Mouse (Mus musculus) olfactory bulb, adult 2 months (tissue): ENCODE measurements around the gene Mroh2b.

Experiments used
- CTCF ChIP-seq: fragments of 200-500 bp; IDR thresholded peaks from 2 replicates; pipeline ENCODE4 v1.5.1; 2012; ENCODE audit warnings: low read depth, mild to moderate bottlenecking, low read length, moderate library complexity; ENCODE audit not compliant: insufficient read depth
- POLR2A ChIP-seq: fragments of 200-500 bp; IDR thresholded peaks from 2 replicates; pipeline ENCODE4 v1.6.1; 2012; ENCODE audit warnings: mild to moderate bottlenecking, low read depth, low read length, moderate library complexity; ENCODE audit not compliant: insufficient read depth

DNA sequence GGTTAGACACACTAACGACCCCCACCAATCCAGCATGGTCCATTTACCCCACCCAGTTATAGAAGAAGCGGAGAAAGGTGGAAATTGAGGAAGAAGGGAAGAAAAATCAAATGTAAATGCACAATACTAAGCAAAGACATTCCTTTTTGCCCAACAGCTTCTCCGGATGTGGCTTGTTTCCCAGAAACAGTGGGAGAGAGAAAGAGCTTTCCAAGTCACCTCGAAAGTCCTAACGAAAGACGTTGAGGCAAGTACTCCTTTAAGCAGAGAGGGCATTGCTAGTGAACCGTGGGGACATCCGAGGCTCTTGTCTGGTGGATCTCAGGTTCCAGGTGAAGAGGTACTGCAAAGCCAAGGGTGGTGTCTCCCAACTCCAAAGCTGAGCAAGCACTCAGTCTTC is 36.2 kb downstream of the Mroh2b start:
- TF ChIP-seq CTCF (no peak), POLR2A (no peak)
